Mouse (Mus musculus): ENCODE measurements around the gene Dnah6.

DNA sequence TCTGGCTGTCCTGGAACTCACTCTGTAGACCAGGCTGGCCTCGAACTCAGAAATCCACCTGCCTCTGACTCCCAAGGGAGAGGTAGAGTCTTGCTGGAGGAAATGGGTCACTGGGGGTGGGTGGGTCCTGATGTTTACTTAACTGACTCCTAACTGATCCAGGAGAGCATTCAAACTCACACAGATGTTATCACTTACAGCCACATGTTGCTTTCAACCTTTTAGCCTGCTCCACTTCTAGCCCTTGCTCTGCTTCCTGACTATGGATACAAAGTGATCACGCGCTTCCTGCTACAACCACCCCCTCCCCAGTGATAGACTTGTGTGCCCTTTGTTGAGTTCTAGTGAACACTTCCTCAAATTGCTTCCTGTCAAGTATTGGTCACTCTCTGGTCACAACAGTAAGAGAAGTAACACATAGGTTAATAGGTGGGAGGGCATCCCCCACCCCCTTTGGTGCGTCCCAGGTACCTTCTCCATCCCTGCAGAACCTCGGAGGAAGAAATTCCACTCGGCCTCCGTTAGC, 161.8 kb downstream of the Dnah6 start:
- TF ChIP-seq CTCF (IDR thresholded peaks at IDR 0.05; ENCODE audit: insufficient read depth, low read depth, low read length) (no peak), POLR2A (IDR thresholded peaks at IDR 0.05; ENCODE audit: insufficient read depth, low read depth, low read length) (no peak)

All from olfactory bulb, adult 2 months (tissue).